Mouse (Mus musculus) ES-Bruce4 (cell line): ENCODE results near the gene Slc8b1.

Experiments
- CTCF ChIP-seq: IDR thresholded peaks from one replicate; pipeline ENCODE4 v1.8.1; 2011; ENCODE audit warnings: low read depth, low read length
- EP300 ChIP-seq: IDR thresholded peaks from 2 replicates; pipeline ENCODE4 v1.6.1; 2011; ENCODE audit warnings: low read depth, low read length; ENCODE audit not compliant: insufficient read depth

DNA sequence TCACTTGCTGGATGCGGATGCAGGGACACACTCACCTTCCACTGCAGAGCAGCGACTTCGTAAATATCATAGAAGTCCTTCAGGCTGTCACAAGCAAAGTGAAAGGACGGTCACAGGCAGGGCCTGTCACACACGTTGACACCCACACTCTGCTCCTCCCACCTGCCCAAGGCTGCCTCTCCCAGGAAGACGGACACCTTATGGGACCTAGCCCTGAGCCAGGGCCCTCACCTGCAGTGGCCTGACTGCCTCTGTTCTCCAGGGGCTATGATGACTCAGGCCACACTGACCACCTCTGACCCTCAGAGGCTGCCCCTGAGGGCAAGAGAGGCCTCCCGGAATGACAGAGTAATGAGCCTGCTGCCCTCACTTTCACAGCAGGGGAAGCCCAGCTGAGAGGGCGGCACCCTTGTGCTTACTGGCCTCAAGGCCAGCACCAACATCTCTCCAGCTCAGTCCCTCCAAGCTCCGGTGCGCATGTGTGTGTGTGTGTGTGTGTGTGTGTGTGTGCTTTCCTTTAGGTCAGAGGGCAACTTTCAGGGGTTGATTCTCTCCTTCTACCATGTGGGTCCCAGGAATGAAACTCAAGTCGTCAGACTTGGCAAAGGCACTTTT, 37.4 kb downstream of the Slc8b1 start:
- TF ChIP-seq EP300 (no peak), CTCF (no peak)
